Mouse (Mus musculus) colon, adult 2 months (tissue): ENCODE data around the gene Tas2r105. TPM values are rescaled to one million over a fixed set of nuclear protein-coding genes. Genes with fewer than 3 reads are reported as not detected.

ENCODE experiments used
- polyA plus RNA-seq: library from polyadenylated mRNA; depleted of rRNA; stranded (reverse); fragments of >200 nt; gene quantifications from 2 replicates; pipeline ENCODE4 v1.2.3, GENCODE M21; 2012; rRNA removed

Gene Tas2r105
- not detected in 2 replicates for polyA plus RNA-seq

GRCm38 (mm10) chr6:131687395-131687794, at the start of gene Tas2r105:
Gene Tas2r105 (minus strand): TSS chr6:131687495.

DNA sequence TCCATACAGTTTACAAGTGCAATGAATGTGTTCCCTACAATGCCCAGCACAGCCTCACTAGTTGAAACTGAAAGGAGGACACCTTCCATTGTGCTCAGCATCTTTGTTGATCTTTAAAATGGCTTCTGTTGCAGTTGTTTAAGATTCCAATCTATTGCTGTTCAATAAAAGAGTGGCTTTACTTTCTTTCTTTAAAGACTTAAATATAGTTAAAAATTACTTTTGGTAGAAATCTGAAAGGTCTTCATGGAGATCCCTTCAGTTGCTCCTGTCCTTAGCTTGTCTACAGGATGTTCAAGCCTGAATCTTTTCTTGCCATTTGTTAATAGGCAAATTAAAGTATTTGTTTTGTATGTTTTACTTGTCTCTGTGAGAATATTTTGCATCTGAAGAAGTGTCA, 2.7 kb upstream of the Tas2r105 start, which contains the start of gene Tas2r114:
Tas2r114 (minus strand) TSS at position 101 of the 400 bp plus-strand sequence.

GRCm38 (mm10) chr6:131685644-131686043, 1.7 kb downstream of the Tas2r105 start, which contains the start of gene Tas2r104:
Gene Tas2r104 (minus strand): TSS chr6:131685744.

GRCm38 (mm10) chr6:131678786-131679185, 8.5 kb downstream of the Tas2r105 start, which contains the start of gene Tas2r106:
Gene Tas2r106 (minus strand): TSS chr6:131678886.

GRCm38 (mm10) chr6:131660049-131660448, 27.2 kb downstream of the Tas2r105 start, which contains the start of gene Tas2r107:
Gene Tas2r107 (minus strand): TSS chr6:131660149.

Other genes with a start within 250 kb of the Tas2r105 start
- not detected in 2 replicates for gene 5430401F13Rik, start 201.1 kb downstream of the Tas2r105 start, polyA plus RNA-seq
- gene Gm6619, start 201.1 kb downstream of the Tas2r105 start, polyA plus RNA-seq: not detected in 2 replicates
- gene Tas2r130, start 56.6 kb downstream of the Tas2r105 start, polyA plus RNA-seq: not detected in 2 replicates
- not detected in 2 replicates for gene Tas2r107, start 27.3 kb downstream of the Tas2r105 start, polyA plus RNA-seq
- not detected in 2 replicates for gene Tas2r106, start 8.6 kb downstream of the Tas2r105 start, polyA plus RNA-seq
- not detected in 2 replicates for gene Tas2r104, start 1.8 kb downstream of the Tas2r105 start, polyA plus RNA-seq
- not detected in 2 replicates for gene Tas2r114, start 2.6 kb upstream of the Tas2r105 start, polyA plus RNA-seq